Mouse (Mus musculus) lung, postnatal 10 days (tissue): ENCODE measurements around the gene Akap9.
"Not testable (repeated sequence)": the region's sequence is repeated elsewhere in the genome, so short reads cannot be mapped to it uniquely, and the experiment has no call there.

Experiments
- DNase-seq: peaks from one replicate; pipeline ENCODE4 v3.0.0; 2021

The Akap9 gene

DNA sequence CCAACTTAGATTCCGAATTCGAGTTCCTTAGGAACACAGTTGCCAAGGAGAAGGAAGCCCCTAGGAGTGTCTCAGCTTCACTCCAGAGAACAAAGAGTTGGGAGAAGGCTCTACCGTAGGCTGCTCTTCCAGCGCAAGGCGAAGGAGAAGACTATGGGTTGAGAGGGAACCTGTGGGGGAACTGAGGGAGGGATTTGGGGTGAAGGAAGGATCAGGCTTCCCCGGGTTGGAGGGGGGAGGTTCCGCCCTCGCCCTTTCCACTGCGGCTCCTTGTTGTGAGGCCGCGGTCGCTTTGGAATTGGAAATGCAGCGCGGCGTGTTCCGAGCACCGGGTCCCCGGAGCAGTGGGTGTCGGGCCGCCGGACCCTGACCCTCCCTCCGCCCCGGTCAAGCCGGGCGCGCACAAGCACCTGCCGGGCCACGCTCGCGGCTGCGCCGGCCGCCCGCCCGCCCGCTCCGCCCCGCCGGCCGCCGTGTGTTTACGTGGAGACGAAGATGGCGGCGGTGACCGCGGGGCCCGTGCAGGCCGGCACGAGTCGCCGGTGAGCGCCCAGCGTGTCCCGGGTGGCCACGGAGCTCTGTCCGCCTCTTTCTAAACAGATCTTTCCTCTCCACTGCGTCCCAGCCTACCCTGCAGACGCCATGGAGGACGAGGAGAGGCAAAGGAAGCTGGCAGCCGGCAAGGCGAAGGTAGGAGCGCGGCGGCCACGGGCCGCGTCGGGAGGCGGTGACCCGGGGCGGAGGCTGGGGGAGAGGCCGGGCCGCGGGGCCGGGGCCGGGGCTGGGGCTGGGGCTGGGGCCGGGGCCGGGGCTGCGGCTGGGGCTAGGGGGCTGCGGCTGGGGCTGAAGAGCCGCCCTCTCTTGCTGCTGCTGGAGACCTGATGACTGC is at the start of gene Akap9:
Gene Akap9, plus strand, starts transcription at position 254 of the 889 bp plus-strand sequence.
- DNase-seq, result peak; percentile 65

DNA sequence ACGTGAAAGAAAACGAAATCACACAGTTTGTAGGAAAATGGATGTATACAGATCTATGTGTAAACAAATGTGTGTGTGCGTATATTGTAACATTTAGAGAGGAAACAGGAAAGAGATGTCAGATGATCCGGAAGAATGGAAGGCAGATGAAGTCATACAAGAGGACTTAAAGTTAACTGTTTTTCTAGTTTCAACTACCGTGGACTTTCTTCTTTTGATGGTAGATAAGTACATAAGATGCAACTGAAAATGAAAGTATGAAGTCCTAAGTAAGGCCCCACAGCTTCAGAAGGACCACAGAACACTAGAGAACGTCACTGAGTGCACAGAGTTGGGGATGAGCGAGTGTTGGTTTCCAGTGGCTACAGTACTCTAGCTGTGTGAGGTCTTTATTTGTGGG is 41.0 kb upstream of the Akap9 start:
- not testable (repeated sequence) for DNase-seq

DNA sequence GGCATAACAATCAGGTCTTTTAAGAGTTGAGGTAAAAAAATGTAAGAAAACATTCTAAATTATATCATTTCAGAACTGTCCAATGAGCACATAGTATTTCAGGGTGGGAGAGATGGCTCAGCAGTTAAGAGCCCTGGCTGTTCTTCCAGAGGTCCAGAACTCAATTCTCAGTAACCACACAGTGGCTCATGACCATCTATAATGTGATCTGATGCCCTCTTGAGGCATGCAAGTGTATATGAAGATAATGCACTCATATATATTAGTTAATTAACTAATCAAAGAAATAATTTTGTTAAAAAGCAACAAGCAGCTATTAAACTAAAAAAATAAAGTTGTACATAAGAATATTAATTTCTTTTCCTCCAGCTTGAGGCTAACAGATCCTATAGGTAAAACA is 38.7 kb upstream of the Akap9 start:
- DNase-seq, result no peak

DNA sequence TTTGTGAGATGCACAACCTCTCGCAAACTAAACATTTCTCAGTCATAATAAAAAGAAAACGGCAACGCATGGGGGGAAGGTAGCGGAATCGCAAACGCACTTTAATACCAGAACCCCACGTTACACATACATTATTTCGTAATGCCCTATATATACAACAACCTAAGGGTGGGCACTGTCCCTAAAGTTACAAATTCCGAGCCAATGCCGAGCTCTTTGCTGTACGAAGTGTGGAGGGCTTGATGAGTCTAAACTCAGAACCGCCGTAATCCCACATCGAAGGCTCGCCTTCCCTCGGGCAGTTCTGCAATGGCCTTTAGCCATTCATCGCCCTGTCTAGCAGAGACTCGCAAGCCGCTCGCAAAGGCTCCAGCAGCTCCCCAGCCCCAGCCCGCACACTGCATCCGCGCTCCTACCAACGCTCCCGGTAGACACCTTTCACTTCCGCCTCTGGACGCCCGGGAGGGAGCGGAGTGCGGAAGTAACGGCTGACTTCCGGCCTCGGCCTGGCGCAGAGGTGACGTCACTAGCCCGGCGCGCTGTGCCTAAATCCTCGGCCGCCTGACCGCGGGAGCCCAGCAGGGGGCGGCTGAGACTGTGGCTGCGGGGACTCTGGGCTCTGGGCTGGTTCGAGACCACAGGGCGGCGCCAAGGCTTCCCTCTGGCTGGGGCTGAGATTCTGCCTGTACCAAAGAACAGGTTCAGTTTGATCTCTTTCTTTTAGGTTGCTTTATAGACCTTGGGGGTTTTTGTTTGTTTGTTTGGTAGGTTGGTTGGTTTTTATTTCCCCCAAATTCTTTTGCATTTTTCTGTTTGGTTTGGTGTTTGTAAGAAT is 34.2 kb upstream of the Akap9 start, which contains the start of gene Mterf1a:
Gene Mterf1a, minus strand, starts transcription at position 475 of the 835 bp plus-strand sequence.
- peak; percentile 20 for DNase-seq

DNA sequence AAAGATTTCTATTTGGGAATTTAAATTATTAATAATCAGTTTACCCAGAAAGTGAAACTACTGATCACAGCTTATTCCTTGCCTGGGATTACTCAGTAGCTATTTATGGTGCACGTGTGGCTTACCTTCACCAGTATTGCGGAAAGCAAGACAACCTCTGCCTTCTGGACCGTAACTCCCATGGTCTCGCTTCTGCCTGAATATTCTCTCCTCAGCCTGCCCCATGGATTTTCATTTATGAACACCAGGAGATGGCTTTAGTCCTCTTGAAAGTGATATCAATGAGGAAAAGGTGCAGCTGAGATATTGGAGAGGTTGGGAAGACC is 33.6 kb upstream of the Akap9 start:
- not testable (repeated sequence) for DNase-seq

DNA sequence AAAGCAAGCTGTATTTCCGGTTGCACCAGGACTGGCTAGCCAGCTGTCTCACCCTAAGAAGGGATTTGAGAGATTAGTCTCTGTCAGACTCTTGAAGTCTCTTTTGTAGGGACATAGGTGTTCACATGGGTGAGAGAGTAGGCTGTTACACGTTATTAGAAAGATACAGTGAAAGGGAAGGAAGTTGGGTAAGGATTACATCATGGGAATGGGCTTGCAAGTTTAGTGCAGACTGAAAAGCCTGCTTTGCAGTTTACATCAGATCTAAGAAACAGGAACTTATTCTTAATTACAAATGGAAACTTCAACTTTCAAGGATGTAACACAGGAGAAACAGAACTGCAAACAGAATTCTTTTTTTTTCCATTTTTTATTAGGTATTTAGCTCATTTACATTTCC is 22.4 kb upstream of the Akap9 start:
- no peak for DNase-seq

DNA sequence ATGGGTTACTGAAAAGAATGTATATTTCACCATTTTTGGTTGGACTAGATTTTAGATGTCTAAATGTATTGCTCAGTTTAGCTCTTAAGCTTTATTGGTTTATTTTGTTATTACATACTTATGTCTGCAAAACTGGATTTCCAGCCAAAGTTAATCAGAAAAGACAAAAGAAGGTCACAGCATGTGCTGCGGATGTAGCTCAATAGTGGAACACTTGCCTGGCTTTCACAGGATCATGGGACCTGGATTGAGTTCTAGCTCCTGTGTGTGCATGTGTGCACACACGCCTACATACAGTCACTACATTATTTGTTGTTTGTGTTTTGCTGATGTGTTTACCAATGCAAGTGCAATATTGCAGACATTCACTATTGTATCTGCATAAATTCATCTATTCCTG is 5.5 kb upstream of the Akap9 start:
- DNase-seq, result no peak

DNA sequence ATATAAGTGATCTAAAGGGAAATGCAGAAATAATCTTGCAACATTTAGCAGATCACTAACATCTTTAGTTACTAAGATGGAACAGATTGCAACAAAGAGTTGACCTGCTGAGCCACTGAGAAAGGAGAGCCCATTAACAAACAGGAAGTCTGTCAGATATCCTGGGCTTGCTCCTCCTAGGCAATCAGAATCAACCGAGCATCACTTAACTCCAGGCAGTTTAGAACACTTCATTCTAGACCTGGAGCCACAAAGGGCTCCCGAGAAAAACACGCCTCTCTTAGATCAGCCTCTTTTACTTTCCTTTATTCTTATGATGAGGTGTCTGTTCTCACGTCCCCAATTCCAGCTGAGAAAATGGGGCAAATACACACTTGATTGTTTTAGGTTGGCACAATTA is 1.2 kb upstream of the Akap9 start:
- DNase-seq, result no peak

DNA sequence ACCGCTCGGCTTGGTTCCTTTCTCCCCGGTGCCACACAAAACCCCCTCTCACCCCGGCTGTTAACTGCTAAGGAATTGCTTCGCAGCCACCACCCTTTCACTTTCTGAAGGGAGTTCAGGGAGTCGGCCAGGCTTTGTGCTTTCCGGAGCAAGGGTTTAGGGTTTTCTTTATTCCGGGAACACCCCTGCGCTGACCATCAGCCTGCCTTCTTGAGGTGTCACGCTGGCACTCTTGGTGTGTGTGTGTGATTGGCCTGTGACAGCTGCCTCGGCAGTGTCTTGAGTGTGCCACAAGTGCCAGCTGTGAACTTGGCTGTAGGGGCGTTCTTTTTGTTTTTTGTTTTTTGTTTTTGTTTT is 814 bp downstream of the Akap9 start:
- DNase-seq, result peak; percentile 58

DNA sequence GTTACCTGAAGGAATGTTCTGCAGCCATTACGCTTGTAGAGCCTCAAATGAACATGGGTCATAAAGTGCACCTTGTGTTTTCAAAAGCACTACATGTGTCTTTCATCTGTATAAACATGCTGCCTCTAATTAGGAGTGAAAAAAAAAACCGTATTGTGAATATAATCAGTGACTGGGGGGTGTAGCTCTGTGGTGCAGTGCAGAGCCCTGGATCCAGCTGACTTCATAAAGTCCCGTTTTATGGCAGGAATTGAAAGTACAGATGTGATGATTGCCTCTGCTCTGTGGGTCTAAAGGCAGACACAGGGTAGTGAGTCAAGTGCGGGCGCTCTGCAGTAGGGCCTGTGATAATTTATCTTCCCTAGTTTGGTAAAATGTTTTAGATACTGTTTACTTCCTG is 2.9 kb downstream of the Akap9 start:
- no peak for DNase-seq

DNA sequence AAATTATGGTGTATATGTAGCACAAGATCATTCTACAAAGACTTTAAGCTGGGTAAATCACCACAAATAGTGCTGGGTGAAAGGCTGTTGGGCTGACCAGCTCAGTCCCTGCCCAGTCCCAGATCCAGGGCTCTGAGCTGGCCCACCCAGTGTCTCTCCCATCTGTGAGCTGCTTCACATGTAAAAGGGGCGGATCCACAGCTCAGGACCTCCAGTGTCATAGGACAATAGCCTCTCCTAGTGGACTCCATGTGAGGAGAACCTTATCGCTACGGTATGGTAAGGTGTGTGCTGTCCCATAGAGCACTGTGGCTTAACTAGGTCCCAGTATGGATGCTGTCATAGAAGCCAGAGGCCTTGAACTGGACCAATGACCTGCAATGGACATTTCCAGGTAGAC is 3.8 kb downstream of the Akap9 start:
- DNase-seq, result no peak

DNA sequence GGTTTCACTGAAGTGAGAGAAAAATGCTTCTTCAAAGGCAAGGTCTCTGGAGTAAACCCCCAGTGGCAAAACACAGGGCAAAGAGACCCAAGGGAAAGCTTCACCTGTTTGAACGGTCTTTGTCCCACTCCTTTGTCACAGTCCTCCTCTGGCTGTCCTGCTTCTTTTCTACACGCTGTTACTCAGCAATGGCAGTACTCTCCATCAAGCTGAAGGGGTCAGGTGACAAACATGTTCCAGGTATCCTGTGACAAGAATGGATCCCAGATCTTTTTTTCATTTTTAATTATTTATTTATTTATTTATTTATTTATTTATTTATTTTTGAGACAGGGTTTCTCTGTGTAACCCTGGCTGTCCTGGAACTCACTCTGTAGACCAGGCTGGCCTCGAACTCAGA is 5.7 kb downstream of the Akap9 start:
- DNase-seq, result no peak

DNA sequence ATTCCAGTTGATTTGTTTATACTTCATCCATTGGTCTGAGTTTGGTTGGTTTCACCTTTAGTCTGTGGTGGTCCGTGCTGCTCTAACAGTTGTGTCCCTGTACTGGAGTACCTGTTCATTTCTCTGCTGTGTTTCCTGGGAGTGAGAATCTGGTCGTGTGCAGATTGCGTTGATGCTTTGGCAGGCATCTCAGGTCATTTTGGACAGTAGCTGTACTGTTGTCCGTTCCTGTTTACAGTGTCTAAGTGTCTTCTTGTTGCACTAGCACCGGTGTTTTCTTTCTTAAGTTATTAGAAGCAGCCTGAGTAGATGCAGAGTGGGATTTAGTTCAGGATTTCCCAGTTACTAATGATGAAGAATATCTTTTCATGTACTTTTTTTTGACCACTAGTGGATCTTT is 7.4 kb downstream of the Akap9 start:
- no peak for DNase-seq

DNA sequence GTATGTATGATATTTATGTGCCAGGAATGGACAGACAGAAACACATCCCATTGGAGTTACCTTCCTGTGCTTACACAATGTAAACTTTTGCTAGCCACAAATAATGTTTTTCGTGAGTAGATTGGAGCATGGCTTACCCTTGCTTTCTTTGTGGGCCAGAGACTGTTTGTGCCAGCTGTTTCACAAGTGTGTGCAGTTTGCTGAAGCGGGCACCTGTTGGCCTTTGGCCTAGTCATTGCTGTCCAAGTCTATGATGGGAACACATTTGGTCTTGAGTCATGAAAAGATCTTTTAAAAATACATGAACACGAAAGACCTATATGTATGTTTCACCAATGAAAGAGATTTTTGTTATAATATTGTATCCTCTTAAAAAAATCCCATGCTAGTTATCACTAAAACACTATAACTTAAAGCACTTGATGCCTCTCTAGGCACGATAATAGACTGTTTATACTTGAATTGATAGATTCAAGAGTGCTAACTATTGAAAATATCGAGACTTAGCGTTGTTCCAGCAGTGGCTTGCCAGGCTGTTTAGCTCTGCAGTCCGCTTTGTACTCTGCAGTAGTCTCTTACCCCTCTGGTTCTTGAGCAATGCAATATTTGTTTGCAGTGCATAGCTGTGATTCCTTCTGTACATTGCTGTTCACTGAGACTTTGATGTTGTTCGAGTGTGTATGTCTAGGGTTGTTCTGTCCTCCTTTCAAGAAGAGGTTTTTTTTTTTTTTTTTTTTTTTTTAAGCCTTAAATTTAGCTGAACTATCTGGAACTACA is 8.1 kb downstream of the Akap9 start:
- DNase-seq, result no peak

DNA sequence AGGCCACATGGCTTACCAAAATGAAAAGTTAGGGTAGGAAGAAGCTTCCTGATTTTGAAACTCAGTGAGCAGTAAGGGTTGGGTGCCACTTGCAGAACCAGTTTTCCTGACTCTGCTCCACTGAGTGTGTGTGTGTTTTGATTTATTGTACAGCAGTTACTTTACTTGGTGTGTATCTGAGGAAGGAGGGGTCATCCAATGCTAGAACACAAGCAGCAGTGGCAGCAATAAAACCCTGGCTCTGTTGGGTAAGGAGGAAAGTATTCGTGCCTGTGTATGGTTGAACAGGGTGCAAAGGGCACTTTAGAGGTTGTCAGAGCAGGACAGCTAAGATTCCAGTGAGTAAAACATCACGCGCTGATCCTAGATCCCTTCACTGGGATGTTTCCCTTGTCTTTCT is 11.1 kb downstream of the Akap9 start:
- DNase-seq, result no peak

DNA sequence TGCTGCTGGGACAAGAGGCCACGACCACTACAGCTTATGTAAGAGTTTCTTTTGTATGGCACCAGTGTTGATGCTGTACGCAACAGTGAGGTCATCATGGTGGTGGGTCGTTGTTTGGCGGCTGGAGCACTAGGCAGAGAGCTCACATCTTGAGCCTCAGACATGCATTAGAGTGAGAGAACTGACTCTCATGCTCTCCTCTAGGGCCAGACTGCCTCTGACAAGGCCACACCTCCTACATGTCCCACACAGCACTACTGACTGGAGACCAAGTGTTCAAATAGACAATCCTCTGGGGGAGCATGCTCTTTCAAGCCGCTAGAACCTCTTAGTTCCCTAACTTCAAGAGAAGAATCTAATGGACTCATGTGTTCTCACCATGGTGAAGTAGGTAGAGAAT is 11.5 kb downstream of the Akap9 start:
- DNase-seq, result no peak

DNA sequence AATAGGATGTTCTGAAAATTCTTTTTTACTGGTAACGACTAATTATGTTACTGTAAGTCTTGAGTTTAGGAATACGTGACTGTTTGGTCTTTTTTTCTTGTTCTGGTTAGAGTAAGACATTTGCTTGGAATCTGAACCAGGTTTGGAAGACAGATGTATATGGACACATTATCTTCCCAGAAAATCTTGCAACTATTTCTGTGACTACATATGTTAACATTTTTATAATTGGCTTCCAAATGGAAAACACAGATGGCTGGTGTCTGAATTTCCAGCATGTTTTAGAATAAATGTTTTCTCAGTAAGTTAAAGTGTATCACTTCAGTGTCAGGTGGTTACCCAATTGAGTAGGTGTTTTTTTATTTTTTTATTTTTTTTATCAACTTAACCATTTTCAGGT is 13.4 kb downstream of the Akap9 start:
- DNase-seq, result no peak

DNA sequence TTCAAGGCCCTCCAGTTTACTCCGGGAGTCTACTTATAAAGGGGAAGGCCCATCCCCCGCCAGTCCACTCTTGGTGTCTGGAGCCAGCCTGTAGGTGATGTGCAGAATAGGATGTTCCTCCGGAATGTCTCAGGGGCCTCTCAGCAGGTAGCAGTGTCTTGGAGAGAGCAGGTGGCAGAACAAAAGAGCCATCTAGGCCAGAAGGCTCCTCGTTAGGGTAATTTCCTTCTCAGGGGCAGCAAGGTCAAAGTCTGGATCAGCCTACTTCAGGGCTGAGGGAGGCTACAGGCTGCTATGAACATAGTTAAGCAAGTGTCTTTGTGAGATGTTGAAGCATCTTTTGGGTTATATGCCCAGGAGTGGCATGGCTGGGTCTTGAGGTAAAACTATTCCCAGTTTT is 15.3 kb downstream of the Akap9 start:
- DNase-seq, result not testable (repeated sequence)

DNA sequence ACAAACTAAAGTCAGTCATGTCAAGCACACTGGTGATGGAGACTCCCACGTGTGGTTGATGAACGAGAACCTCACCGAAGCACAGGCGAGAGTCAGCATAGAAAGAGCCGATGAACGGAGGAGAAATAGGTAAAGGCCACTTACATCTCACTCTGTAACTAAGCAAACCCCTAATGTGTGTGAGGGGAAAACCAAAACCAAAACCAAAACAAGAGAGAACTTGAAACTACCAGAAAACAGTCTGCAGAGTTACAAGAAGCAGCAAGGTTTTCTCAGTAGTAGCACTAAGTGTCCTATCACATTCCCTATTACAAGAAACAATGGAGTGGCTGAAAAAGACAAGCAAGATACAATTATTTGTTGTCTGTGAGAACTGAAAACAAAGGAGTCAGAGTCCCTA is 24.6 kb downstream of the Akap9 start:
- no peak for DNase-seq

DNA sequence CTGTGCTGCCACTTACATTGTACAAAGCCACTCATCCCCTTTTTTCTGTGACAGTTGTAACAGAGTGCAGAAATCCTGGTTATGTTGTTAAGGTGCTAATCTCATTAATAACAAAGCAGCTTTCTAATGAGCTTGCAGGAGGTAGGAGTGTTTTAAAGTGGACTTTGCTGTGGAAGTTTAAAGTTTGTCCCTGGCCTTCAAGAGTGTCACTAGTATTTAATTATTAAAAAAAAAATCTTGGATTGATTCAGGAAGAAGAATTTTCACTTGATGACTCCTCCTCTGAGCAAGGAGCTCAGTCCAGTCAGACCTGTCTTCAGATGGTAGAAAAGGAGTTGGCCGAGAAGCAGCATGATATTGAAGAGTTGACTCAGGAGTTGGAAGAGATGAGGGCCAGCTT is 26.7 kb downstream of the Akap9 start:
- no peak for DNase-seq

DNA sequence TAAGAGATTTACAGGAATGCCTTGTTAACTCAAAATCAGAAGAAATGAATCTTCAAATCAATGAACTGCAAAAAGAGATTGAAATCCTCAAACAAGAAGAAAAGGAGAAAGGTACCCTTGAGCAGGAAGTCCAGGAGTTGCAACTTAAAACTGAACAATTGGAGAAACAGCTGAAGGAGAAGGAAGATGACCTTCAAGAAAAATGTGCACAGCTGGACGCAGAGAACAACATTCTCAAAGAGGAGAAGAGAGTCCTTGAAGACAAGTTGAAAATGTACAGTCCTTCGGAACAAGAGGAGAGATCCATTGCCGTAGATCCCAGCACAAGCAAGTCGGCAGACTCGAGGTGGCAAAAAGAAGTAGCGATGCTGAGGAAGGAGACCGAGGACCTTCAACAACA is 33.4 kb downstream of the Akap9 start:
- no peak for DNase-seq

DNA sequence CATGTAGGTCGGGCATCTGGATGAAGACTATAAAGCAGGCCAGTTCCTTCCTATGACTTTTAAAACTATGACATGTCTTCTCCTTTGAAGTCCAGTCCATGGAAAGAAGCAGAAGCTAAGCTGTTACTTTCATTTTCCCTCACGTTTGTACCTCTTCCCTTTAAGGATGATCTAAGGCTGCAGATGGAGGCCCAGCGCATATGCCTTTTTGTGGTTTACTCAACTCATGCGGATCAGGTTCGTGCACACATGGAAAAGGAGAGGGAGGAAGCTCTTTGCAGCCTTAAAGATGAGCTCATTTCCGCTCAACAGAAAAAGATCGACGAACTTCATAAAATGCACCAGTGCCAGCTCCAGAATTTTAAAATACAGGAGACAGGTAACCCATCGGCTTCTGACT is 40.6 kb downstream of the Akap9 start:
- no peak for DNase-seq

DNA sequence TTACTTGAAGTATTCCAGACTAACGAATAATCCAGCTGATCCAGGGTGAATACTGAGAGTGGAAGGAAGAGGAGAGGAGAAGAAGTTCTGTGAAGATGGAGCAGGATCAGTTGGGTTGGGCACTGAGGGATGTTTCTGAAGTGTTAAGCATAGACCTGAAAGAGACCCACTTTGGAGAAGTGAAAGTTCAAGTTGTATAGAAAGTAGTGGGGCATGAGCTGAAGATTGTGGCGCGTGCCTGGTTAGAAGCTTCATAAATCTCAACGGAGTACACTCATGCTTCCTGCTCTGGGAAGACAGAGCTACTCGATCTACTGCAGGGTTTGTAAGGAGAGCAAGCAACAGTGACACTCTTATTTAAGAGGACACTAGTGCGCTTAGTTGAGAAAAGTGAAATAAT is 41.3 kb downstream of the Akap9 start:
- DNase-seq, result no peak

DNA sequence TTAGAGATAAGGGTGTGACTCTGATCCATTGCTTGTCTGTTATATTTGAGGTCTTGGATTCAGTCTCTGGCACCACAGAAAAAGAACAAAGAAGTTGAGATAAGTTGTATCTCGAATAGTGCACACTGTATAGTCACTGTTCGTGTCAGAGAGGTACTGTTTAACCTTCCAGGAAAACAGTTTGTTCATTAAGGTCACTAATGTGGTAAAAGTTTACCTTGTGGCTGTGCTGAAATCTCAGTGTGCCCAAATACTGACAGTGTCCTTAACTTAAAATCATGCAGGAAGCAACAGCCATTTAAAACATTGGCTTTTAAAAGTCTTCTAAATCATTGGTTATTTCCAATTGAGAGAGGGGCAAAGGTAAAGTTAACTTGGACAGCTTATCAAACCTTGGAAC is 43.1 kb downstream of the Akap9 start:
- no peak for DNase-seq
